Mouse (Mus musculus): ENCODE results near the gene Zfp646.

GRCm38 (mm10) chr7:127875627-127876001, 407 bp upstream of the Zfp646 start:
- TF ChIP-seq CTCF (IDR thresholded peaks at IDR 0.05; ENCODE audit: low read depth) (no peak), EP300 (IDR thresholded peaks at IDR 0.05; ENCODE audit: low read depth) (0 out of 2 replicates have a peak, but pooled peaks have one; percentile 9)
